Mouse (Mus musculus): ENCODE data around the gene Kif4.

- no peak for TF ChIP-seq GATA1 (IDR thresholded peaks at IDR 0.05; ENCODE audit: low read length)
- no peak for TF ChIP-seq TAL1 (IDR thresholded peaks at IDR 0.05; ENCODE audit: low read length)
Measured at GRCm38 (mm10) chrX:100688033-100688370, 62.5 kb downstream of the Kif4 start.

All from erythroblast, embryonic 14.5 days (primary cell).